ENCODE assay signal across 9 mouse cellular contexts in genomic region chr1:125466621-125467257, GRCm38 (mm10). TPM values are rescaled to one million over a fixed set of nuclear protein-coding genes. Genes with fewer than 3 reads are reported as not detected.
DNase-seq lines count a peak whose midpoint lies in the region; ATAC-seq and TF ChIP-seq lines count a peak whose summit lies in the region.
"Had no signal": no experiment of that assay in that cellular context is flagged by ENCODE, and none has a peak within 500 bp of the region (broad histone marks: within the 10 kb centered on the region; RNA-seq: fewer than 3 reads in every experiment).

No protein-coding gene starts in this region.

- no peaks in the 10 kb centered on the region for H3K9me3 ChIP-seq in lung, postnatal 0 days (ENCODE audit: low read length)
- no peaks in the 10 kb centered on the region for H3K9me3 ChIP-seq in hindbrain, embryonic 10.5 days

- H3K4me2 ChIP-seq in lung, postnatal 0 days (replicated peaks; ENCODE audit: low read depth, low read length), result peak overlapping the region; percentile 29; the same call in 1 of the 2 replicates

- no peak for TF ChIP-seq POLR2A in small intestine, adult 2 months (IDR thresholded peaks at IDR 0.05; ENCODE audit: low read depth, low read length)

- H3K36me3 ChIP-seq in lung, postnatal 0 days (ENCODE audit: insufficient read depth, low read length), result no peaks in the 10 kb centered on the region
- H3K36me3 ChIP-seq in small intestine, adult 2 months (ENCODE audit: control insufficient read depth, insufficient read depth, low read length), result no peaks in the 10 kb centered on the region
- no peaks in the 10 kb centered on the region for H3K36me3 ChIP-seq in hindbrain, embryonic 10.5 days

- no peak for TF ChIP-seq CTCF in lung, postnatal 0 days (IDR thresholded peaks at IDR 0.05)
- no peak for TF ChIP-seq CTCF in small intestine, adult 2 months (IDR thresholded peaks at IDR 0.05; ENCODE audit: extremely low read depth, insufficient read length, insufficient replicate concordance, low read depth, low read length)

- DNase-seq in B cell, adult 2 months, result peak; percentile 76 to 85
- DNase-seq in T-cell, adult 2 months (ENCODE audit: low spot score), result peak; percentile 72
- peak; percentile 45 for DNase-seq in lung, postnatal 0 days (ENCODE audit: low spot score)
- no peak for DNase-seq in adrenal gland, adult 18-20 months (ENCODE audit: low spot score in 2 of 2)
- no peak for DNase-seq in hindbrain, embryonic 10.5 days (ENCODE audit: low spot score)
- no peak for DNase-seq in urinary bladder, postnatal 14 days (ENCODE audit: low spot score)
- no peak for DNase-seq in embryo, embryonic 9.5 days (ENCODE audit: extremely low spot score)

- no peak overlapping the region for H3K27ac ChIP-seq in lung, postnatal 0 days (ENCODE audit: low read length)
- H3K27ac ChIP-seq in small intestine, adult 2 months (ENCODE audit: insufficient read depth, low read depth, low read length), result peak overlapping the region; percentile 77
- H3K27ac ChIP-seq in hindbrain, embryonic 10.5 days, result no peak overlapping the region

- ATAC-seq in lung, postnatal 0 days, result no peak; the same call in 1 of the 2 replicates
- ATAC-seq: Patski had no signal

- no peaks in the 10 kb centered on the region for H3K27me3 ChIP-seq in lung, postnatal 0 days (replicated peaks; ENCODE audit: insufficient read depth, low read length)
- H3K27me3 ChIP-seq in small intestine, adult 2 months (ENCODE audit: control insufficient read depth, insufficient read depth, low read length), result no peaks in the 10 kb centered on the region
- H3K27me3 ChIP-seq in hindbrain, embryonic 10.5 days (ENCODE audit: insufficient read depth, poor library complexity, severe bottlenecking), result no peaks in the 10 kb centered on the region
- H3K27me3 ChIP-seq: Patski had no signal

- H3K4me1 ChIP-seq in lung, postnatal 0 days (ENCODE audit: insufficient read depth, low read depth, low read length), result no peaks in the 10 kb centered on the region
- H3K4me1 ChIP-seq in small intestine, adult 2 months (ENCODE audit: control insufficient read depth, insufficient read depth, insufficient read length, low read length), result peaks cover 1% of the 10 kb centered on the region; the same call in 1 of the 2 replicates
- H3K4me1 ChIP-seq in hindbrain, embryonic 10.5 days (replicated peaks), result no peaks in the 10 kb centered on the region

- no peak overlapping the region for H3K4me3 ChIP-seq in lung, postnatal 0 days (ENCODE audit: low read depth, low read length)
- H3K4me3 ChIP-seq in small intestine, adult 2 months (ENCODE audit: low read depth, low read length), result no peak overlapping the region
- no peak overlapping the region for H3K4me3 ChIP-seq in hindbrain, embryonic 10.5 days

- WGBS in lung, postnatal 0 days, result 23% methylated on average over 10 of the region's 10 CpGs
- WGBS in small intestine, adult 2 months, result 65% methylated on average over 10 of the region's 10 CpGs
- 87% methylated on average over 10 of the region's 10 CpGs for WGBS in hindbrain, embryonic 10.5 days

- no peak for TF ChIP-seq EP300 in lung, postnatal 0 days (IDR thresholded peaks at IDR 0.05)

- H3K9ac ChIP-seq in lung, postnatal 0 days (replicated peaks; ENCODE audit: low read depth), result no peak overlapping the region

RNA-seq across cellular contexts. Expression of gene Actr3, which starts 31.2 kb away (rescaled TPM):
- 205 and 244 TPM in 2 replicates for polyA plus RNA-seq in lung, postnatal 0 days (2015; fragmentation: Nextera tagmentation; extraction: Ambion mirVana)
- 45.0 and 90.9 TPM in 2 replicates for polyA plus RNA-seq in small intestine, adult 2 months (2012; rRNA removed)
- 100 to 1,000 TPM; 161 to 167 TPM for total RNA-seq in adrenal gland, adult 18-20 months (2021)
- polyA plus RNA-seq in hindbrain, embryonic 10.5 days (2016; fragmentation: Nextera tagmentation; extraction: Ambion mirVana), result 218 and 241 TPM in 2 replicates

Comparison
In these comparisons a context has a peak if more than half of its experiments do, and no peak if none do; other contexts are left out.
1. DNase-seq: peak in B cell, adult 2 months (2 of 2), T-cell, adult 2 months (single experiment) and lung, postnatal 0 days (single experiment); none in adrenal gland, adult 18-20 months (0 of 2), hindbrain, embryonic 10.5 days (single experiment), urinary bladder, postnatal 14 days (single experiment) and embryo, embryonic 9.5 days (single experiment).